17 mouse cellular contexts compared by ENCODE assay signal in genomic region chr12:45093732-45094131, GRCm38 (mm10).
"Had no signal": no experiment of that assay in that cellular context is flagged by ENCODE, and none has a peak within 500 bp of the region (broad histone marks: within the 10 kb centered on the region; RNA-seq: fewer than 3 reads in every experiment).

No protein-coding gene starts in this region.

- H3K4me2 ChIP-seq: limb, embryonic 12.5 days; liver, embryonic 13.5 days; lung, embryonic 15.5 days; midbrain, embryonic 12.5 days had no signal

- H3K27me3 ChIP-seq: limb, embryonic 12.5 days; liver, embryonic 13.5 days; lung, embryonic 15.5 days; megakaryocyte, embryonic 14.5 days; midbrain, embryonic 12.5 days had no signal

- DNase-seq: kidney, adult 18-20 months; kidney, postnatal 10 days; kidney, postnatal 4 days; liver; liver, embryonic 13.5 days; liver, postnatal 0 days; lung, postnatal 14 days; right cerebral cortex, postnatal 4 days; spleen, adult 18-20 months; thymus, adult 2 months; thymus, postnatal 25 days had no signal

- H3K9ac ChIP-seq: limb, embryonic 12.5 days; liver, embryonic 13.5 days; liver, postnatal 0 days; lung, embryonic 15.5 days; midbrain, embryonic 12.5 days had no signal

- H3K9me3 ChIP-seq: limb, embryonic 12.5 days; liver, embryonic 13.5 days; lung, embryonic 15.5 days; midbrain, embryonic 12.5 days had no signal

- H3K27ac ChIP-seq: limb, embryonic 12.5 days; liver, embryonic 13.5 days; lung, embryonic 15.5 days; macrophage; midbrain, embryonic 12.5 days had no signal

- ATAC-seq: liver, postnatal 0 days; midbrain, embryonic 16.5 days had no signal

- H3K4me1 ChIP-seq: limb, embryonic 12.5 days; liver, embryonic 13.5 days; lung, embryonic 15.5 days; megakaryocyte, embryonic 14.5 days; midbrain, embryonic 12.5 days had no signal

- H3K4me3 ChIP-seq: limb, embryonic 12.5 days; liver, embryonic 13.5 days; lung, embryonic 15.5 days; megakaryocyte, embryonic 14.5 days; midbrain, embryonic 12.5 days had no signal

- H3K36me3 ChIP-seq: limb, embryonic 12.5 days; liver, embryonic 13.5 days; lung, embryonic 15.5 days; midbrain, embryonic 12.5 days had no signal
